Mouse (Mus musculus) small intestine, adult 2 months (tissue): Measurements from ENCODE around the gene Aldh3b3. TPM values are rescaled to one million over a fixed set of nuclear protein-coding genes. Genes with fewer than 3 reads are reported as not detected.

Experiments used
- H3K27ac ChIP-seq: fragments of 200-500 bp; 2 replicates; pipeline ENCODE4 v1.5.1; 2012; ENCODE audit warnings: low read depth, low read length, control low read depth, inconsistent platforms; ENCODE audit not compliant: insufficient read depth
- H3K27me3 ChIP-seq: fragments of 200-500 bp; 2 replicates; pipeline ENCODE4 v1.6.1; 2012; ENCODE audit warnings: mild to moderate bottlenecking, moderate library complexity, low read length, inconsistent platforms; ENCODE audit not compliant: control insufficient read depth, insufficient read depth
- H3K36me3 ChIP-seq: fragments of 200-500 bp; 2 replicates; pipeline ENCODE4 v1.6.1; 2012; ENCODE audit warnings: mild to moderate bottlenecking, low read length, control low read depth, inconsistent platforms; ENCODE audit not compliant: control insufficient read depth, insufficient read depth
- H3K4me1 ChIP-seq: fragments of 200-500 bp; 2 replicates; pipeline ENCODE4 v1.6.1; 2012; ENCODE audit warnings: low read length, inconsistent platforms, mixed read lengths; ENCODE audit not compliant: control insufficient read depth, insufficient read depth, insufficient read length
- H3K4me3 ChIP-seq: fragments of 200-500 bp; 2 replicates; pipeline ENCODE4 v1.5.1; 2012; ENCODE audit warnings: low read depth, mild to moderate bottlenecking, control low read depth, inconsistent platforms, low read length, moderate library complexity
- CTCF ChIP-seq: fragments of 200-500 bp; IDR thresholded peaks from 2 replicates; pipeline ENCODE4 v1.5.1; 2012; ENCODE audit warnings: low read depth, mild to moderate bottlenecking, control low read depth, inconsistent platforms, low read length, moderate library complexity, mixed read lengths; ENCODE audit not compliant: insufficient replicate concordance, insufficient read length; ENCODE audit errors: extremely low read depth
- POLR2A ChIP-seq: fragments of 200-500 bp; IDR thresholded peaks from 2 replicates; pipeline ENCODE4 v1.6.1; 2012; ENCODE audit warnings: low read depth, mild to moderate bottlenecking, control low read depth, inconsistent platforms, low read length, moderate library complexity
- WGBS: fragments of 180-500 bp; shearing (Covaris S2); methylation state at CpG from one replicate; pipeline ENCODE4 v1.1.7; 2018; 5-methylcytosine and 5-hydroxymethylcytosine counted together
- polyA plus RNA-seq: library from polyadenylated mRNA; depleted of rRNA; stranded (reverse); fragments of >200 nt; gene quantifications from 2 replicates; pipeline ENCODE4 v1.2.3, GENCODE M21; 2012; rRNA removed

Gene Aldh3b3
- not detected in 2 replicates for polyA plus RNA-seq

- WGBS = 32% methylated on average over 4 of the region's 4 CpGs
- no peak within 1 kb of the TSS for H3K4me3 ChIP-seq
- TF ChIP-seq CTCF = no peak
- TF ChIP-seq POLR2A = no peak
- H3K36me3 ChIP-seq = no peaks in the 10 kb centered on the region
- no peak within 1 kb of the TSS for H3K27ac ChIP-seq
- H3K27me3 ChIP-seq = no peaks in the 10 kb centered on the region
- H3K4me1 ChIP-seq = peaks cover 25% of the 10 kb centered on the region
Measured at GRCm38 (mm10) chr19:3958470-3958869, at the start of gene Aldh3b3. Gene Aldh3b3, plus strand, starts transcription at chr19:3958645.

- H3K36me3 ChIP-seq = peaks cover 27% of the 10 kb centered on the region
- H3K27ac ChIP-seq = no peak overlapping the region
- no peak overlapping the region for H3K4me3 ChIP-seq
- H3K27me3 ChIP-seq = no peaks in the 10 kb centered on the region
- H3K4me1 ChIP-seq = peaks cover 13% of the 10 kb centered on the region
- WGBS = 72% methylated on average over 5 of the region's 5 CpGs
- TF ChIP-seq CTCF (no peak), POLR2A (no peak)
Measured at GRCm38 (mm10) chr19:3910206-3910605, 48.2 kb upstream of the Aldh3b3 start.

GRCm38 (mm10) chr19:3912337-3913204 is 45.9 kb upstream of the Aldh3b3 start, which contains the start of gene Ndufs8:
Gene Ndufs8, minus strand, starts transcription at chr19:3912774.
- WGBS = under 1% methylated on average over 43 of the region's 43 CpGs

GRCm38 (mm10) chr19:3913692-3914091 is 44.8 kb upstream of the Aldh3b3 start:
- 78% methylated on average over 8 of the region's 8 CpGs for WGBS
- peaks cover 5% of the 10 kb centered on the region for H3K4me1 ChIP-seq
- H3K4me3 ChIP-seq = peak overlapping the region; percentile 9
- TF ChIP-seq CTCF = no peak
- no peak for TF ChIP-seq POLR2A
- no peak overlapping the region for H3K27ac ChIP-seq
- no peaks in the 10 kb centered on the region for H3K27me3 ChIP-seq
- peaks cover 22% of the 10 kb centered on the region for H3K36me3 ChIP-seq

More at GRCm38 (mm10) chr19:3912337-3913204, 45.9 kb upstream of the Aldh3b3 start, which contains the start of gene Ndufs8:
- peak; percentile 28; the same call in 1 of the 2 replicates for TF ChIP-seq CTCF
- peak; percentile 53; the same call in 1 of the 2 replicates for TF ChIP-seq POLR2A
- peaks cover 27% of the 10 kb centered on the region for H3K36me3 ChIP-seq
- H3K27me3 ChIP-seq = no peaks in the 10 kb centered on the region
- H3K4me1 ChIP-seq = peaks cover 6% of the 10 kb centered on the region
- H3K27ac ChIP-seq = peak within 1 kb of the TSS; percentile 83
- H3K4me3 ChIP-seq = peak within 1 kb of the TSS; percentile 73

GRCm38 (mm10) chr19:3914535-3914934 is 43.9 kb upstream of the Aldh3b3 start:
- 84% methylated on average over 5 of the region's 5 CpGs for WGBS
- Histone ChIP-seq H3K27ac (no peak overlapping the region; the same call in 1 of the 2 replicates), H3K36me3 (peaks cover 17% of the 10 kb centered on the region), H3K27me3 (no peaks in the 10 kb centered on the region), H3K4me3 (no peak overlapping the region), H3K4me1 (peaks cover 5% of the 10 kb centered on the region)
- no peak for TF ChIP-seq POLR2A
- TF ChIP-seq CTCF = no peak

GRCm38 (mm10) chr19:3916727-3917126 is 41.7 kb upstream of the Aldh3b3 start:
- WGBS = 73% methylated on average over 11 of the region's 11 CpGs
- no peaks in the 10 kb centered on the region for H3K36me3 ChIP-seq
- peaks cover 5% of the 10 kb centered on the region for H3K4me1 ChIP-seq
- TF ChIP-seq CTCF = no peak
- no peak for TF ChIP-seq POLR2A
- H3K27me3 ChIP-seq = no peaks in the 10 kb centered on the region
- H3K4me3 ChIP-seq = no peak overlapping the region
- no peak overlapping the region for H3K27ac ChIP-seq

- Histone ChIP-seq H3K4me3 (no peak overlapping the region), H3K4me1 (peaks cover 26% of the 10 kb centered on the region), H3K36me3 (no peaks in the 10 kb centered on the region), H3K27ac (no peak overlapping the region), H3K27me3 (no peaks in the 10 kb centered on the region)
- TF ChIP-seq CTCF (no peak), POLR2A (no peak)
Measured at GRCm38 (mm10) chr19:3919928-3920327, 38.5 kb upstream of the Aldh3b3 start.
